Mouse (Mus musculus) lung, postnatal 36 days (tissue): ENCODE measurements around the gene Nup210l.
"Not testable (repeated sequence)": the region's sequence is repeated elsewhere in the genome, so short reads cannot be mapped to it uniquely, and the experiment has no call there.

ENCODE experiments used
- DNase-seq: peaks from one replicate; pipeline ENCODE4 v3.0.0; 2022; ENCODE audit warnings: mixed read lengths

Nup210l gene

DNA sequence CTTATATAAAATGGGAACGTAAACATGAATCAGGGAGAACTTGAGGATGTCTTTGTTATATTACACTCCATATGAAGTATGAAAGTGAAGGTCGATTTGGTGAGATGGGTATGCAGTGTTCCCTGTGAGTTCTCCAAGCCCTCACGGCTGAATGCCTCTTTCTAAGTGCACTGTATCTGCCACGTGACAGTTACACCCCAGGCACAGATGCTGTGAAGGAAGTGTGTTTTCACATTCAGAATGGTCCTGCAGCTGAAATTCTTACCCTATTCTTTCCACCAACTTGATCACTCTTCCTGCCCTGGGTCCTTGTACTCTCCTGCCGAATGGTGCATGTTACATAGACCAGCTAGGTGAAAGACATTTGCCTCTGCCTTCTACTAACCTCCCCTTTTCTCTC is 6.0 kb upstream of the Nup210l start:
- DNase-seq = no peak

DNA sequence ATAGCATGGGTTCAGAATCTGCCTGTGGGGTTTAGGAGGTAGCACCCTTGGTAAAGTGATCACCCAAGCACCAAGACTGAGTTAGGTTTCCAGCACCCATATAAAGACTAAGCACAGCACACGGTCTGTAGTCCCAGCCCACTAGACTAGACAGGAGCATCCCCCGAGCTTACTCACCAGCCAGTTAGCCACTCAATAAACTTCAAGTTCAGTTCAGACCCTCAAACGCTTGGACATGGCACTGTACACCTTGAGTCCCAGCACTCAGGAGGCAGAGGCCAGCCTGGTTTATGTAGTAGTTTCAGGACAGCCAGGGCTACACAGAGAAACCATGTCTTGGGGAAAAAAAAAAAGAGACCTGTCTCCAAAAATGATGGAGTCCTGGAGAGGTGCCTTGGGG is 2.9 kb upstream of the Nup210l start:
- DNase-seq = no peak

- no peak for DNase-seq
Observed at GRCm38 (mm10) chr3:90101673-90102072, 2.3 kb upstream of the Nup210l start.

DNA sequence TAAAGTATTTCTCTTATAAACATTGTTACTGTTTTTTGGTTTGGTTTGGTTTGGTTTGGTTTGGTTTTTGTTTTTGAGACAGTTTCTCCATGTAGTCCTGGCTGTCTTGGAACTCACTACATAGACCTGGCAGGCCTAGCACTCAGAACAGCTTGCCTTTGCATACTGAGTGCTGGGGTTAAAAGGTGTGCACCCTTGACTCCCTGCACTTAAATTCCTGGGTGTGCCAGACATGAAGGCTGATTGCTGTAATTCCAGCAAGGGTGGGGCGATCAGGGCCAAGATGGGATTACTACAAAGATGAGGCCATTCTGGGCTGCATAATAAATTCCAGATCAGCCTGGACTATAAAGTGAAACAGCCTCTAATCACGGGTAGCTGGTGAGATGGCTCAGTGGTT is 1.7 kb upstream of the Nup210l start:
- DNase-seq = peak; percentile 66

- no peak for DNase-seq
Observed at GRCm38 (mm10) chr3:90103176-90103575, 756 bp upstream of the Nup210l start.

DNA sequence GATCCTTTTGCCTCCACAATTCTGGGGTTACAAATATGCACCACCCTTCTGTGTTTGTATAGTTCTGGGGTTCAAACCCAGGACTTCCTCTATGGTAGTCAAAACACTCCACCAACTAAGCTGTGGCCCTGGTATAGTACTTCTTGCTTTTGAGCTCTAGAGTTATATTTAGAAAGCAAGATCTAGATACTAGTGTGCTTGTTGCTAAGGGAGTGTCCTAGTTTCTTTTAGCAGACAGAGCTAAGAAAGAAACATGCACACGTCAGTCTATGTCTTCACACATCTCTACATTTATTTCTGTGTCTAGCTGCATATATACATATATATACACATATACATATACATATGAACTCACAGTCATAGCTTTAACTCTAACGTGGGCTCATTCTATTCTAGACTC is 7.8 kb downstream of the Nup210l start:
- no peak for DNase-seq

DNA sequence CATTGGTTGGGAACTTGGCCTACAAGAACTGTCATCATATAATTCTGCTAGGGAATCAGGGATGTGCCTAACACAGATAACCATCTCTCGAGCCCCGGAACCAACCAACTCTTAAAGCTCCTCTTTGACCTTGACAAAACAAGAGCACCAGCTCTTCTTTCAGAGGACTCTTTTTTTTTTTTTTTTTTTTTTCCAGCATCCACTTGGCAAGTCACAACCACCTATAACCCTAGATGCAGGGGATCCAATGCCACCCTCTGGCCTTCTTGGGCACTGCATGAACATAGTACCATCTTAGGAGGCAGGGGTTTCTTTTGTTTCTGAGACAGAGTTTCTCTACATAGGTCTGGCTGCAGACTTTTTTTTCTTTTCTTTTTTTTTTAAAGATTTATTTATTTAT is 10.4 kb downstream of the Nup210l start:
- peak; percentile 73 for DNase-seq

GRCm38 (mm10) chr3:90115526-90115925 is 11.6 kb downstream of the Nup210l start:
- DNase-seq = no peak

DNA sequence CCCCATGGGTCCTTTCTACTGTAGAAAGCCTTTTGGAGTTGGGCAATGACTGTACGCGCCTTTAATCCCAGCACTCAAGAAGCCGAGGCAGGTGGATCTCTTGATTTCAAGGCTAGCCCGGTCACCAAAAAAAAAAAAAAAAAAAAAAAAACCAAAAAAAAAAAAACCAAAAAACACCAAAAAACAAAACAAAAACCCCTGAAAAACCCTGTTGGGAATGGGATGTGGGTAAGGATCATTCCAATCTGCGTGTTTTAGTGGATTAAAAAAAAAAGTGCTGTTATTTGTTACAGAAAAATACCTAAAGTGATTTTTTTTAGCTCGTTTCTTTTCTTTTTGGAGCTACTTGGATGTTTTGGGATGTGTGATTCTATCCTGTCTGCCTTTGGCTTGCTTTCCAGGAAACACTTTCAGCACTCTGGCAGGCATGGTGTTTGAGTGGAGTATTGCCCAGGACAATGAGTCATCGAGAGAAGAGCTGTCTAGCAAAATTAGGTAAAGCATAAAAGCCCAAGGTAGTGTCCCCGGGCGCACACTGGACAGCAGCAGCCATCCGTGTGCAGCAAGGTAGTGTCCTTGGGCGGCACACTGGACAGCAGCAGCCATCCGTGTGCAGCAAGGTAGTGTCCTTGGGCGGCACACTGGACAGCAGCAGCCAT is 14.3 kb downstream of the Nup210l start:
- DNase-seq = peak; percentile 60

GRCm38 (mm10) chr3:90122036-90122435 is 18.1 kb downstream of the Nup210l start:
- DNase-seq = not testable (repeated sequence)

DNA sequence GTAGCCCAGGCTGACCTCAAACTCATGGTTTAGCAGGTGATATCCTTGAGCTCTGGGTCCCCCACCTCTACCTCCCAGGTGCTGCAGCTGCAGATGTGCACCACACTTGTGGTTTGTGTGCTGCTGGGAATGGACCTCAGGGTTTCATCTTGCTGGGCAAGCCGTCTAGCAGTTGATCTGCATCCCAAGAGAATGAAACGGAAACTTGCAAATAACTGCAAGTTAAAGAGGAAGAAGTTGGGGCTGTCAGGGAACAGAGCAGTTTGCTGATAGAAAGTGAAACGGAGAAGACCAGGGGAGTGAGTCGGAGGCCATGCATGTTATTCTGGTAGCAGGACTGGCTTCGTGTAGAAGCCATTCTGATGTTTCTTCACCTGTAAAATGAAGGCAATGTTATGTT is 21.8 kb downstream of the Nup210l start:
- no peak for DNase-seq

DNA sequence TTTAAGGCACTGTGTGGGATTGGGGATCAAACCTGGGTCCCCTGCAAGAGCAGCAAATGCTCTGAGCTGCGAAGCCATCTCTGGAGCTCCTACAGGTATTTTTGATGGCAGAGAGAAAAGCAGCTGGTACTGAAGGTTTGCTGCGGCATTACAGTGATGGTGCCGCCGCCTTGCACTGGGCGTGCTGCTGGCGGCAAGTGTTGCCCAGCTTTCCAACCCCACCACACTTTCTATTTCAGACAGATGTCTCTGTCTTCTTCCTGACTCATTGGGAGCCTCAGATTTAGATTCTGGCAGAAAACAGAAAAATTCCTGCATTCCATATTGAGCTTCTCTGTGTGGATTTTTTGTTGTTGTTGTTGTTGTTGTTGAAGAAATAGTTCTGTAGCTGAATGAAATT is 23.9 kb downstream of the Nup210l start:
- DNase-seq = no peak

- DNase-seq = no peak
Observed at GRCm38 (mm10) chr3:90132745-90133144, 28.8 kb downstream of the Nup210l start.

DNA sequence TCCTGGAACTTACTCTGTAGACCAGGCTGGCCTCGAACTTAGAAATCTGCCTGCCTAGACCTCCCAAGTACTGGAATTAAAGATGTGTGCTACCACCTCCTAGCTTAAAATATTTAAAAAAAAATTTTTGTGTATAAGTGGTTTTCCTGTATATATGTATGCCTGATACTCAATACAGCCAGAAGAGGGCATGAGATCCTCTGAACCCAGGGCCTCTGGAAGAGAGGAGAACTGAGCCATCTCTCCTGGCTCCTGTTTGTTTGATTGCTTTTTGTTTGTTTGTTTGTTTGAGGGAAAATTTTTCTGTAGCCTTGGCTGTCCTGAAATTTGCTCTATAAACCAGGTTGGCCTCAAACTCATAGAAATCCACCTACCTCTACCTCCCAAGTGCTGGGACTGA is 29.4 kb downstream of the Nup210l start:
- DNase-seq = no peak

DNA sequence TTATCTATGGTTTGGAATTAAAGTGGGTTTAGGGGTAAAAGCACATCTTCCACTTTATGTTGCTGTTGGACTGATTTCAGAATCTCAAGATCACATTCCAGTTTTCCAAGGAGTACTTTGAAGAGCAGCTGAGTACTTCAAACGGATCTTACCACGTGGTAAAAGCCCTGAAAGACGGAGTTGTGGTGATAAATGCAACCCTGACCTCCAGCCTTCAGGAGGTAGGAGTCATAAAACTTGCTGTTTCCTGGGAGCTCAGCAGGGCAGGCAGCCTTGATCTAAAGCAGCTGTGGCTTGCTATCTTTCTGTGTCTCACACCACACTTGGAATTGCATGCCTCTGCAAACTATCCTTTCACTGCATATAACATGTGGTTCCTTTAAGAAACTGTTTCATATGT is 30.6 kb downstream of the Nup210l start:
- peak; percentile 39 for DNase-seq

DNA sequence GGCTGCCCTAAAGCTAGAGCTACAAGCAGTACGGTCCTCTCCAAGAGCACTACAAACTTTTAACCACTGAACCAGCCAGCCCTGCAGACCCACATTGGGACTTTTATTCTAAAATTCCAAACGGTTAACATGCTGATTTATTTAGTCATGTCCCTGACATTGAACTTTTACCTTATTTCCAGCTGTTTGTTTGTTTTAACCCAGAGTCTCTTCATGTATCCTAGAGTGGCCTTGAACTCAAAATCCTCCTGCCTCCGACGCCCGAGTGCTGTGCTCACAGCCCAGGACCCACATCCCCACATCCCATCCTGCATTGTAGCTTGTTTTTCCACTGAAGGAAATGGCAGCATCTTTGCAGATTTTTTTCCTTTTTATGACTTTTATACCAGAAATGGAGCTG is 31.1 kb downstream of the Nup210l start:
- no peak for DNase-seq

DNA sequence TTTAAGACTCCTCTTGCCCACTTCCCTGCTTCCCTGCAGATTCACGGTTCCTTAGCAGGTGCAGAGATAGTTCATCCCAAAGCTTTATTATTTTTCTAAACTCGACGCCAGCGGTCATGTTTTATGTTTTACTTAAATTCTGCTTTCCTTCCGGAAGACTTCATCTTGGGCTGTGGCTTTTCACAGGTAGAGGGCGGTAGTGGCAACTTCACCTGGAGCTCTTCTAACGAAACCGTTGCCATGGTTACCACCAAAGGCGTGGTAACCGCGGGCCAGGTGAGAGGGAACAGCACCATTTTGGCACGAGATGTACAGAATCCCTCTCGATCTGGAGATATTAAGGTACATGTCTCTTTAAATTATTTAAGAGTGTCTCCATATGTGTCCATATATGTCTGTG is 32.7 kb downstream of the Nup210l start:
- peak; percentile 69 for DNase-seq

DNA sequence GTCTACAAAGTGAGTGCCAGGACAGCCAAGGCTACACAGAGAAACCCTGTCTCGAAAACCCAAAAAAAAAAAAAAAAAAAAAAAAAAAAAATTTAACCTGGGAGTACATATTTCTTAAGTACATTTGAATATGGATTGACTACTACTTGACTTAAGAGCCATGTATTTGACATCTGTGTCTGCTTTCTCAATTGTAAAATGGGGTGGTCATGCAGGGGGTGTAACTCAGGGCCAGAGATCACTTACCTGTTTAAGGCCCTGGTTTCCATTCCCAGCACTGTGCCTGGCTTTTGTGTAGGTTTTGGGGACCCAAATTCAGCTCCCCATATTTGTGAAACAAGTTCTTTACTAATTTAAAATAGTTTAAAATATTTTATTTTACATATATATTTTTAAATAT is 33.7 kb downstream of the Nup210l start:
- no peak for DNase-seq

GRCm38 (mm10) chr3:90139962-90140361 is 36.0 kb downstream of the Nup210l start:
- no peak for DNase-seq

- DNase-seq = no peak
Observed at GRCm38 (mm10) chr3:90145461-90145860, 41.5 kb downstream of the Nup210l start.

GRCm38 (mm10) chr3:90146651-90147050 is 42.7 kb downstream of the Nup210l start:
- DNase-seq = no peak

GRCm38 (mm10) chr3:90151086-90151740 is 47.3 kb downstream of the Nup210l start:
- DNase-seq = no peak

GRCm38 (mm10) chr3:90155996-90156395 is 52.1 kb downstream of the Nup210l start:
- DNase-seq = peak; percentile 10

DNA sequence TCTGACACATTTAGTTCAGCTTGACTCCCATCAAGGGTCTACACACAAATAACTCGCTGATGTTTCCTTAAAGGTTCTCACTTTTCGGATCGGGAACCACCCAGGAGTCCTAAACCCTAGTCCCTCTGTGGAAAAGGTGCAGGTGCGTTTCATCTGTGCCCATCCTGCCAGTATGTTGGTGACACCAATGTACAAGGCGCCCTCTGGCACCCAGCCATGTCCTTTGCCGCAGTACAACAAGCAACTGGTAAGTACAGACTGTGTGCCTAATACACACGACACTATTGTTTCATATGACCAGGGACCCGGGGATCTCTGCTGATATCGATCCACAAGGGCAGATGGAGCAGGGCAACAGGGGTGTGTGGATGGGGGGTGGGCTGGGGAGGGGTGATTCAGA is 55.8 kb downstream of the Nup210l start:
- DNase-seq = peak; percentile 6

DNA sequence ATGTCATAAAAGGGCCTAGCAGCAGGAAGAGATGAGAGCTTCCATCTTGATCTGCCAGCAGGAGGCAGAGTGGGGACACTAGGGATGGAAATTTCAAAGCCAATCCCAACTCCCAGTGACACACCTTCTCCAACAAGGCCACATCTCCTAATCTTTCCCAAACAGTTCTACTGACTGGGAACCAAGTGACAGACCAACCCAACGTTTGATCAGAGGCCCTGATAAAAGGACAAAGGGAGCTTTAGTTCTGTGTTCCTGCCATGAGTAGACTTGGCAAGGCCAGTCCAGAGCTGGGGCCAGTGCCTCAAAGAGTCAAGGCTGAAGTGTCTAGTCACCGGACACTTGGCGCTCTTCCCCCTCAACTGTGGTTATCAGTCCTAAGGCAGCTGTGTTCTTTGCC is 57.6 kb downstream of the Nup210l start:
- DNase-seq = no peak
